Mouse (Mus musculus) megakaryocyte, adult 5-6 weeks (primary cell): Measurements from ENCODE around the gene Spryd3. TPM values are rescaled to one million over a fixed set of nuclear protein-coding genes. Genes with fewer than 3 reads are reported as not detected.
A peak's percentile ranks its signal among the peaks of the same experiment; 100 is the strongest.

Source experiments
- ATAC-seq: 2 replicates; pipeline ENCODE4 v1.8.0; 2016; ENCODE audit warnings: mild to moderate bottlenecking, inconsistent platforms; ENCODE audit not compliant: poor library complexity, severe bottlenecking
- total RNA-seq, 2 experiments: library from RNA; stranded (forward) in 1 of 2; stranded (reverse) in 1 of 2; fragments of 153-499, 151-499 nt in 1 of 2; fragments of 221-1000, 200-1000 nt in 1 of 2; gene quantifications; 2 replicates each; pipeline versions ENCODE4 v1.2.3 to v1.2.4; 2015 to 2017

The Spryd3 gene
- total RNA-seq, 2 experiments from 2014 or later: 6.1 to 20.6 TPM

GRCm38 (mm10) chr15:102147674-102148402 lies 11.8 kb upstream of the Spryd3 start:
- ATAC-seq: no peak

- peak; percentile 23; the same call in 1 of the 2 replicates for ATAC-seq
These were observed 10.8 kb upstream of the Spryd3 start for GRCm38 (mm10) chr15:102146882-102147281.

GRCm38 (mm10) chr15:102146089-102146488 lies 10.1 kb upstream of the Spryd3 start:
- ATAC-seq: no peak

- ATAC-seq: no peak
These were observed 9.3 kb upstream of the Spryd3 start for GRCm38 (mm10) chr15:102145330-102145729.

- ATAC-seq: no peak
These were observed 8.7 kb upstream of the Spryd3 start for GRCm38 (mm10) chr15:102144726-102145125.

GRCm38 (mm10) chr15:102144274-102144711 lies 8.3 kb upstream of the Spryd3 start, which contains the start of gene Igfbp6:
Igfbp6 (plus strand) TSS chr15:102144362.
- no peak for ATAC-seq

- ATAC-seq: peak; percentile 76
These were observed 7.2 kb upstream of the Spryd3 start for GRCm38 (mm10) chr15:102142914-102143912.

GRCm38 (mm10) chr15:102141120-102141519 lies 5.1 kb upstream of the Spryd3 start:
- ATAC-seq: no peak

- ATAC-seq: no peak
These were observed 409 bp downstream of the Spryd3 start for GRCm38 (mm10) chr15:102135522-102136128.

GRCm38 (mm10) chr15:102134709-102135108 lies 1.3 kb downstream of the Spryd3 start:
- no peak for ATAC-seq

- no peak for ATAC-seq
These were observed 2.7 kb downstream of the Spryd3 start for GRCm38 (mm10) chr15:102133314-102133713.

- ATAC-seq: no peak
These were observed 9.7 kb downstream of the Spryd3 start for GRCm38 (mm10) chr15:102126303-102126702.

GRCm38 (mm10) chr15:102120530-102120929 lies 15.5 kb downstream of the Spryd3 start:
- ATAC-seq: no peak

GRCm38 (mm10) chr15:102119831-102120170 lies 16.2 kb downstream of the Spryd3 start:
- ATAC-seq: no peak

GRCm38 (mm10) chr15:102119121-102119830 lies 16.8 kb downstream of the Spryd3 start:
- ATAC-seq: no peak

- ATAC-seq: no peak
These were observed 17.4 kb downstream of the Spryd3 start for GRCm38 (mm10) chr15:102118591-102118990.

GRCm38 (mm10) chr15:102117461-102118443 lies 18.3 kb downstream of the Spryd3 start:
- ATAC-seq: no peak

- ATAC-seq: no peak
These were observed 19.1 kb downstream of the Spryd3 start for GRCm38 (mm10) chr15:102116753-102117415.

GRCm38 (mm10) chr15:102115731-102116231 lies 20.3 kb downstream of the Spryd3 start:
- ATAC-seq: peak; percentile 50
